Mouse (Mus musculus): ENCODE results near the gene Eipr1. TPM values are rescaled to one million over a fixed set of nuclear protein-coding genes. Genes with fewer than 3 reads are reported as not detected.

Gene Eipr1
- polyA plus RNA-seq, 1 experiment from 2014 or later = 17.2 TPM

GRCm38 (mm10) chr12:28830471-28830870 is 78.9 kb downstream of the Eipr1 start:
- ATAC-seq (replicated peaks; ENCODE audit: insufficient number of reproducible peaks, insufficient read depth, low FRiP score, low read depth) = no peak
- WGBS = 75% methylated on average over 3 of the region's 3 CpGs
- no peaks in the 10 kb centered on the region for H3K27me3 ChIP-seq
- H3K4me3 ChIP-seq = no peak overlapping the region
- no peaks in the 10 kb centered on the region for H3K36me3 ChIP-seq
- no peak overlapping the region for H3K9ac ChIP-seq
- no peak overlapping the region for H3K4me2 ChIP-seq
- no peak overlapping the region for H3K27ac ChIP-seq
- H3K4me1 ChIP-seq (replicated peaks) = no peaks in the 10 kb centered on the region
- H3K9me3 ChIP-seq (replicated peaks) = no peaks in the 10 kb centered on the region

- Histone ChIP-seq H3K9ac (no peak overlapping the region), H3K4me2 (no peak overlapping the region), H3K4me3 (no peak overlapping the region), H3K27me3 (no peaks in the 10 kb centered on the region), H3K27ac (no peak overlapping the region), H3K9me3 (replicated peaks) (no peaks in the 10 kb centered on the region), H3K36me3 (no peaks in the 10 kb centered on the region), H3K4me1 (replicated peaks) (no peaks in the 10 kb centered on the region)
- ATAC-seq (replicated peaks; ENCODE audit: insufficient number of reproducible peaks, insufficient read depth, low FRiP score, low read depth) = no peak
- WGBS = 28% methylated on average over 7 of the region's 7 CpGs
Measured at GRCm38 (mm10) chr12:28831066-28831733, 79.6 kb downstream of the Eipr1 start.

GRCm38 (mm10) chr12:28834266-28834665 is 82.7 kb downstream of the Eipr1 start:
- no peaks in the 10 kb centered on the region for H3K36me3 ChIP-seq
- WGBS = 60% methylated on average over 6 of the region's 6 CpGs
- no peak for ATAC-seq (replicated peaks; ENCODE audit: insufficient number of reproducible peaks, insufficient read depth, low FRiP score, low read depth)

GRCm38 (mm10) chr12:28835683-28836082 is 84.1 kb downstream of the Eipr1 start:
- no peak for ATAC-seq (replicated peaks; ENCODE audit: insufficient number of reproducible peaks, insufficient read depth, low FRiP score, low read depth)
- 76% methylated on average over 3 of the region's 3 CpGs for WGBS
- Histone ChIP-seq H3K27me3 (no peaks in the 10 kb centered on the region), H3K4me3 (no peak overlapping the region), H3K4me1 (replicated peaks) (peaks cover 5% of the 10 kb centered on the region; the same call in 1 of the 2 replicates), H3K27ac (no peak overlapping the region), H3K9ac (no peak overlapping the region), H3K4me2 (no peak overlapping the region), H3K9me3 (replicated peaks) (no peaks in the 10 kb centered on the region), H3K36me3 (no peaks in the 10 kb centered on the region)

More at GRCm38 (mm10) chr12:28834266-28834665, 82.7 kb downstream of the Eipr1 start:
- H3K9ac ChIP-seq = no peak overlapping the region
- no peak overlapping the region for H3K27ac ChIP-seq
- H3K27me3 ChIP-seq = no peaks in the 10 kb centered on the region
- H3K4me1 ChIP-seq (replicated peaks) = peaks cover 5% of the 10 kb centered on the region; the same call in 1 of the 2 replicates
- H3K9me3 ChIP-seq (replicated peaks) = no peaks in the 10 kb centered on the region
- no peak overlapping the region for H3K4me3 ChIP-seq
- no peak overlapping the region for H3K4me2 ChIP-seq

- 70% methylated on average over 4 of the region's 4 CpGs for WGBS
- Histone ChIP-seq H3K36me3 (no peaks in the 10 kb centered on the region), H3K9me3 (replicated peaks) (no peaks in the 10 kb centered on the region), H3K4me3 (no peak overlapping the region), H3K9ac (no peak overlapping the region), H3K27me3 (no peaks in the 10 kb centered on the region), H3K27ac (no peak overlapping the region), H3K4me2 (no peak overlapping the region), H3K4me1 (replicated peaks) (peaks cover 5% of the 10 kb centered on the region; the same call in 1 of the 2 replicates)
- ATAC-seq (replicated peaks; ENCODE audit: insufficient number of reproducible peaks, insufficient read depth, low FRiP score, low read depth) = no peak
Measured at GRCm38 (mm10) chr12:28838268-28838667, 86.7 kb downstream of the Eipr1 start.

- no peak overlapping the region for H3K27ac ChIP-seq
- H3K27me3 ChIP-seq = no peaks in the 10 kb centered on the region
- ATAC-seq (replicated peaks; ENCODE audit: insufficient number of reproducible peaks, insufficient read depth, low FRiP score, low read depth) = no peak
- H3K4me3 ChIP-seq = no peak overlapping the region
- WGBS = 55% methylated on average over 7 of the region's 7 CpGs
- no peak overlapping the region for H3K9ac ChIP-seq
- no peaks in the 10 kb centered on the region for H3K9me3 ChIP-seq (replicated peaks)
- H3K36me3 ChIP-seq = no peaks in the 10 kb centered on the region
- no peak overlapping the region for H3K4me2 ChIP-seq
- peaks cover 5% of the 10 kb centered on the region; the same call in 1 of the 2 replicates for H3K4me1 ChIP-seq (replicated peaks)
Measured at GRCm38 (mm10) chr12:28838971-28839370, 87.4 kb downstream of the Eipr1 start.

- Histone ChIP-seq H3K4me3 (no peak overlapping the region), H3K36me3 (no peaks in the 10 kb centered on the region), H3K4me2 (no peak overlapping the region), H3K9ac (no peak overlapping the region), H3K9me3 (replicated peaks) (no peaks in the 10 kb centered on the region), H3K27me3 (no peaks in the 10 kb centered on the region), H3K27ac (no peak overlapping the region), H3K4me1 (replicated peaks) (peaks cover 5% of the 10 kb centered on the region; the same call in 1 of the 2 replicates)
- WGBS = 54% methylated on average over 5 of the region's 5 CpGs
- no peak for ATAC-seq (replicated peaks; ENCODE audit: insufficient number of reproducible peaks, insufficient read depth, low FRiP score, low read depth)
Measured at GRCm38 (mm10) chr12:28841179-28841698, 89.6 kb downstream of the Eipr1 start.

- ATAC-seq (replicated peaks; ENCODE audit: insufficient number of reproducible peaks, insufficient read depth, low FRiP score, low read depth) = no peak
- Histone ChIP-seq H3K9me3 (replicated peaks) (no peaks in the 10 kb centered on the region), H3K27me3 (no peaks in the 10 kb centered on the region), H3K4me2 (no peak overlapping the region), H3K36me3 (no peaks in the 10 kb centered on the region), H3K27ac (no peak overlapping the region), H3K4me3 (no peak overlapping the region), H3K9ac (no peak overlapping the region), H3K4me1 (replicated peaks) (0 out of 2 replicates have a peak, but pooled peaks cover 2% of the 10 kb centered on the region)
- WGBS = 90% methylated on average over 8 of the region's 8 CpGs
Measured at GRCm38 (mm10) chr12:28845811-28846210, 94.2 kb downstream of the Eipr1 start.

GRCm38 (mm10) chr12:28847401-28847800 is 95.8 kb downstream of the Eipr1 start:
- no peaks in the 10 kb centered on the region for H3K9me3 ChIP-seq (replicated peaks)
- 0 out of 2 replicates have a peak, but pooled peaks cover 2% of the 10 kb centered on the region for H3K4me1 ChIP-seq (replicated peaks)
- no peak overlapping the region for H3K9ac ChIP-seq
- no peak overlapping the region for H3K4me2 ChIP-seq
- ATAC-seq (replicated peaks; ENCODE audit: insufficient number of reproducible peaks, insufficient read depth, low FRiP score, low read depth) = no peak
- WGBS = 54% methylated on average over 6 of the region's 6 CpGs
- H3K27me3 ChIP-seq = no peaks in the 10 kb centered on the region
- H3K4me3 ChIP-seq = no peak overlapping the region
- no peaks in the 10 kb centered on the region for H3K36me3 ChIP-seq
- no peak overlapping the region for H3K27ac ChIP-seq

- Histone ChIP-seq H3K9ac (no peak overlapping the region), H3K9me3 (replicated peaks) (no peaks in the 10 kb centered on the region), H3K27ac (no peak overlapping the region), H3K27me3 (no peaks in the 10 kb centered on the region), H3K4me2 (no peak overlapping the region), H3K4me1 (replicated peaks) (0 out of 2 replicates have a peak, but pooled peaks cover 2% of the 10 kb centered on the region), H3K4me3 (no peak overlapping the region), H3K36me3 (no peaks in the 10 kb centered on the region)
- 80% methylated on average over 18 of the region's 18 CpGs for WGBS
- no peak for ATAC-seq (replicated peaks; ENCODE audit: insufficient number of reproducible peaks, insufficient read depth, low FRiP score, low read depth)
Measured at GRCm38 (mm10) chr12:28848726-28849612, 97.4 kb downstream of the Eipr1 start.

GRCm38 (mm10) chr12:28859495-28860263 is 108.1 kb downstream of the Eipr1 start:
- H3K27me3 ChIP-seq = 0 out of 2 replicates have a peak, but pooled peaks cover 3% of the 10 kb centered on the region
- H3K4me3 ChIP-seq = no peak overlapping the region
- H3K4me1 ChIP-seq (replicated peaks) = peaks cover 6% of the 10 kb centered on the region
- no peak for ATAC-seq (replicated peaks; ENCODE audit: insufficient number of reproducible peaks, insufficient read depth, low FRiP score, low read depth)
- H3K9ac ChIP-seq = no peak overlapping the region
- H3K4me2 ChIP-seq = no peak overlapping the region
- 71% methylated on average over 11 of the region's 11 CpGs for WGBS
- H3K36me3 ChIP-seq = no peaks in the 10 kb centered on the region
- H3K27ac ChIP-seq = no peak overlapping the region
- no peaks in the 10 kb centered on the region for H3K9me3 ChIP-seq (replicated peaks)

Data from heart, embryonic 15.5 days (tissue).